Mouse (Mus musculus) limb, embryonic 15.5 days (tissue): ENCODE measurements around the gene Zc3h15. TPM values are rescaled to one million over a fixed set of nuclear protein-coding genes. Genes with fewer than 3 reads are reported as not detected.

Experiments used
- ATAC-seq: fragments of 200-750 bp; cut with Nextera tagmentation; 2 replicates; pipeline ENCODE4 v1.8.0; 2017; ENCODE audit warnings: low read depth, moderate TSS enrichment; ENCODE audit not compliant: insufficient number of reproducible peaks, low FRiP score, low TSS enrichment
- H3K27ac ChIP-seq: fragments of 300-500 bp; sonication (generic); 2 replicates; pipeline ENCODE4 v1.5.1; 2015; ENCODE audit warnings: moderate library complexity, mild to moderate bottlenecking, inconsistent platforms
- H3K27me3 ChIP-seq: fragments of 300-500 bp; sonication (generic); 2 replicates; pipeline ENCODE4 v1.6.1; 2015; ENCODE audit warnings: inconsistent platforms
- H3K36me3 ChIP-seq: fragments of 300-500 bp; sonication (generic); 2 replicates; pipeline ENCODE4 v1.6.1; 2015; ENCODE audit warnings: inconsistent platforms
- H3K4me1 ChIP-seq: fragments of 300-500 bp; sonication (generic); 2 replicates; pipeline ENCODE4 v1.6.1; 2015; ENCODE audit warnings: inconsistent platforms
- H3K4me2 ChIP-seq: fragments of 300-500 bp; sonication (generic); 2 replicates; pipeline ENCODE4 v1.6.1; 2015; ENCODE audit warnings: mild to moderate bottlenecking, inconsistent platforms
- H3K4me3 ChIP-seq: fragments of 300-500 bp; sonication (generic); 2 replicates; pipeline ENCODE4 v1.5.1; 2015; ENCODE audit warnings: mild to moderate bottlenecking, inconsistent platforms
- H3K9ac ChIP-seq: fragments of 300-500 bp; sonication (generic); 2 replicates; pipeline ENCODE4 v1.6.1; 2015; ENCODE audit warnings: inconsistent platforms
- H3K9me3 ChIP-seq: fragments of 300-500 bp; sonication (generic); 2 replicates; pipeline ENCODE4 v1.6.1; 2016; ENCODE audit warnings: inconsistent platforms
- WGBS: fragments of 180-500 bp; shearing (Covaris S2); methylation state at CpG from one replicate; pipeline ENCODE4 v1.1.7; 2015; 5-methylcytosine and 5-hydroxymethylcytosine counted together
- polyA plus RNA-seq: library from polyadenylated mRNA; unstranded; fragments of >200 nt; fragmentation: Nextera tagmentation; extraction: Ambion mirVana; gene quantifications from 2 replicates; pipeline ENCODE4 v1.2.1, GENCODE M21; 2015

Gene Zc3h15
- polyA plus RNA-seq, 1 experiment from 2014 or later, result 120 TPM

GRCm38 (mm10) chr2:83675681-83676080, 31.4 kb downstream of the Zc3h15 start:
- H3K4me1 ChIP-seq, result peaks cover 3% of the 10 kb centered on the region
- no peak overlapping the region for H3K9ac ChIP-seq
- 0 out of 2 replicates have a peak, but pooled peaks have one; percentile 57 for ATAC-seq
- H3K27me3 ChIP-seq, result no peaks in the 10 kb centered on the region
- H3K4me2 ChIP-seq, result no peak overlapping the region
- 28% methylated on average over 5 of the region's 5 CpGs for WGBS
- H3K27ac ChIP-seq, result peak overlapping the region; percentile 75
- no peaks in the 10 kb centered on the region for H3K9me3 ChIP-seq
- H3K4me3 ChIP-seq, result no peak overlapping the region
- H3K36me3 ChIP-seq, result peaks cover 4% of the 10 kb centered on the region; the same call in 1 of the 2 replicates

GRCm38 (mm10) chr2:83676226-83676870, 32.1 kb downstream of the Zc3h15 start:
- H3K27ac ChIP-seq, result peak overlapping the region; percentile 75

GRCm38 (mm10) chr2:83681332-83681731, 37.1 kb downstream of the Zc3h15 start:
- 76% methylated on average over 8 of the region's 8 CpGs for WGBS
- no peak overlapping the region for H3K4me3 ChIP-seq
- no peak overlapping the region for H3K4me2 ChIP-seq
- H3K4me1 ChIP-seq, result no peaks in the 10 kb centered on the region
- H3K27ac ChIP-seq, result no peak overlapping the region
- no peaks in the 10 kb centered on the region for H3K36me3 ChIP-seq
- no peak overlapping the region for H3K9ac ChIP-seq
- no peaks in the 10 kb centered on the region for H3K27me3 ChIP-seq
- H3K9me3 ChIP-seq, result no peaks in the 10 kb centered on the region
- no peak for ATAC-seq

More at GRCm38 (mm10) chr2:83676226-83676870, 32.1 kb downstream of the Zc3h15 start:
- no peak overlapping the region for H3K4me3 ChIP-seq
- no peak overlapping the region for H3K4me2 ChIP-seq
- no peak for ATAC-seq
- H3K9ac ChIP-seq, result no peak overlapping the region
- H3K9me3 ChIP-seq, result no peaks in the 10 kb centered on the region
- peaks cover 4% of the 10 kb centered on the region; the same call in 1 of the 2 replicates for H3K36me3 ChIP-seq
- H3K4me1 ChIP-seq, result peaks cover 3% of the 10 kb centered on the region
- H3K27me3 ChIP-seq, result no peaks in the 10 kb centered on the region
- WGBS, result 60% methylated on average over 4 of the region's 4 CpGs

GRCm38 (mm10) chr2:83681785-83682184, 37.5 kb downstream of the Zc3h15 start:
- H3K36me3 ChIP-seq, result no peaks in the 10 kb centered on the region
- no peaks in the 10 kb centered on the region for H3K9me3 ChIP-seq
- H3K27ac ChIP-seq, result no peak overlapping the region
- WGBS, result 44% methylated on average over 6 of the region's 6 CpGs
- no peaks in the 10 kb centered on the region for H3K27me3 ChIP-seq
- H3K4me3 ChIP-seq, result no peak overlapping the region
- H3K4me1 ChIP-seq, result no peaks in the 10 kb centered on the region
- no peak overlapping the region for H3K9ac ChIP-seq
- no peak for ATAC-seq
- H3K4me2 ChIP-seq, result no peak overlapping the region

- Histone ChIP-seq H3K9ac (no peak overlapping the region), H3K4me3 (no peak overlapping the region), H3K4me2 (no peak overlapping the region), H3K27ac (no peak overlapping the region), H3K4me1 (no peaks in the 10 kb centered on the region), H3K27me3 (no peaks in the 10 kb centered on the region), H3K9me3 (no peaks in the 10 kb centered on the region), H3K36me3 (no peaks in the 10 kb centered on the region)
- no peak for ATAC-seq
- 49% methylated on average over 8 of the region's 8 CpGs for WGBS
Measured at GRCm38 (mm10) chr2:83682282-83682681, 38.0 kb downstream of the Zc3h15 start.

GRCm38 (mm10) chr2:83683731-83684519, 39.7 kb downstream of the Zc3h15 start:
- no peak overlapping the region for H3K27ac ChIP-seq
- WGBS, result 84% methylated on average over 9 of the region's 9 CpGs
- no peak overlapping the region for H3K4me2 ChIP-seq
- no peak overlapping the region for H3K9ac ChIP-seq
- no peaks in the 10 kb centered on the region for H3K36me3 ChIP-seq
- no peak overlapping the region for H3K4me3 ChIP-seq
- no peaks in the 10 kb centered on the region for H3K9me3 ChIP-seq
- H3K4me1 ChIP-seq, result no peaks in the 10 kb centered on the region
- H3K27me3 ChIP-seq, result no peaks in the 10 kb centered on the region
- no peak for ATAC-seq

GRCm38 (mm10) chr2:83684691-83685090, 40.5 kb downstream of the Zc3h15 start:
- ATAC-seq, result no peak
- 74% methylated on average over 8 of the region's 8 CpGs for WGBS
- Histone ChIP-seq H3K27me3 (no peaks in the 10 kb centered on the region), H3K36me3 (no peaks in the 10 kb centered on the region), H3K4me2 (no peak overlapping the region), H3K27ac (no peak overlapping the region), H3K4me3 (no peak overlapping the region), H3K4me1 (no peaks in the 10 kb centered on the region), H3K9me3 (no peaks in the 10 kb centered on the region), H3K9ac (no peak overlapping the region)

GRCm38 (mm10) chr2:83690372-83690771, 46.1 kb downstream of the Zc3h15 start:
- Histone ChIP-seq H3K9ac (no peak overlapping the region), H3K4me1 (no peaks in the 10 kb centered on the region), H3K4me2 (no peak overlapping the region), H3K27me3 (no peaks in the 10 kb centered on the region), H3K9me3 (no peaks in the 10 kb centered on the region), H3K27ac (no peak overlapping the region), H3K36me3 (no peaks in the 10 kb centered on the region), H3K4me3 (no peak overlapping the region)
- no peak for ATAC-seq
- 73% methylated on average over 2 of the region's 2 CpGs for WGBS

- Histone ChIP-seq H3K9ac (no peak overlapping the region), H3K36me3 (no peaks in the 10 kb centered on the region), H3K27me3 (no peaks in the 10 kb centered on the region), H3K4me3 (no peak overlapping the region), H3K27ac (no peak overlapping the region), H3K4me2 (no peak overlapping the region), H3K9me3 (no peaks in the 10 kb centered on the region), H3K4me1 (no peaks in the 10 kb centered on the region)
- WGBS, result 44% methylated on average over 10 of the region's 10 CpGs
- ATAC-seq, result no peak
Measured at GRCm38 (mm10) chr2:83692651-83693545, 48.7 kb downstream of the Zc3h15 start.

GRCm38 (mm10) chr2:83694061-83694460, 49.8 kb downstream of the Zc3h15 start:
- no peak overlapping the region for H3K4me2 ChIP-seq
- no peak overlapping the region for H3K9ac ChIP-seq
- H3K27me3 ChIP-seq, result no peaks in the 10 kb centered on the region
- H3K36me3 ChIP-seq, result no peaks in the 10 kb centered on the region
- no peak overlapping the region for H3K27ac ChIP-seq
- WGBS, result 54% methylated on average over 7 of the region's 7 CpGs
- no peaks in the 10 kb centered on the region for H3K4me1 ChIP-seq
- ATAC-seq, result no peak
- no peaks in the 10 kb centered on the region for H3K9me3 ChIP-seq
- H3K4me3 ChIP-seq, result no peak overlapping the region

GRCm38 (mm10) chr2:83695345-83696247, 51.4 kb downstream of the Zc3h15 start:
- H3K9me3 ChIP-seq, result no peaks in the 10 kb centered on the region
- H3K4me1 ChIP-seq, result no peaks in the 10 kb centered on the region
- H3K4me2 ChIP-seq, result no peak overlapping the region
- H3K36me3 ChIP-seq, result no peaks in the 10 kb centered on the region
- H3K4me3 ChIP-seq, result no peak overlapping the region
- H3K27ac ChIP-seq, result no peak overlapping the region
- no peak overlapping the region for H3K9ac ChIP-seq
- H3K27me3 ChIP-seq, result no peaks in the 10 kb centered on the region
- 72% methylated on average over 11 of the region's 11 CpGs for WGBS
- ATAC-seq, result no peak
